Mouse (Mus musculus) left cerebral cortex, postnatal 36 days (tissue): Measurements from ENCODE around the gene Trim5. TPM values are rescaled to one million over a fixed set of nuclear protein-coding genes. Genes with fewer than 3 reads are reported as not detected.
A peak's percentile ranks its signal among the peaks of the same experiment; 100 is the strongest.
"Not testable (repeated sequence)": the region's sequence is repeated elsewhere in the genome, so short reads cannot be mapped to it uniquely, and the experiment has no call there.

ENCODE experiments used
- DNase-seq, 2 experiments: peaks; one replicate each; pipeline ENCODE4 v3.0.0; 2021 to 2022; ENCODE audit warnings: low spot score in 2 of 2, mixed read lengths in 1 of 2
- intact Hi-C: fragments of 180-260 bp; cut with DNase I; formaldehyde crosslinking; loops from one replicate; pipeline ENCODE4 v1.15.1; 2025
- total RNA-seq, 2 experiments: library from RNA; stranded (reverse); gene quantifications; 2 replicates each; pipeline ENCODE4 v1.2.3; 2021

Trim5 gene
- 1 to 10 TPM in 1 of 2 experiments, under 1 TPM in 1; 0.39 to 1.1 TPM for total RNA-seq

- intact Hi-C loops, result not testable (repeated sequence)
These were observed at the start of gene Trim5 for GRCm38 (mm10) chr7:104287576-104288443. Gene Trim5 (minus strand): TSS chr7:104288094.

GRCm38 (mm10) chr7:104335547-104335946, 47.7 kb upstream of the Trim5 start:
- DNase-seq, intact Hi-C loops: not testable (repeated sequence)

More at GRCm38 (mm10) chr7:104287576-104288443, at the start of gene Trim5:
- not testable (repeated sequence) for DNase-seq

- intact Hi-C loops, DNase-seq: not testable (repeated sequence)
These were observed 41.3 kb upstream of the Trim5 start, which contains the start of gene Trim34b for GRCm38 (mm10) chr7:104329171-104329570. Gene Trim34b (plus strand): TSS chr7:104329471.

GRCm38 (mm10) chr7:104322028-104322427, 34.1 kb upstream of the Trim5 start:
- DNase-seq, result no peak
- intact Hi-C loops, result no loop called here

GRCm38 (mm10) chr7:104315369-104316080, 27.6 kb upstream of the Trim5 start, which contains the start of gene Trim12a:
Gene Trim12a (minus strand): TSS chr7:104315466.
- DNase-seq, intact Hi-C loops: not testable (repeated sequence)

GRCm38 (mm10) chr7:104314796-104315353, 27.0 kb upstream of the Trim5 start:
- intact Hi-C loops, result no loop called here
- DNase-seq, result no peak

- no peak for DNase-seq
- intact Hi-C loops, result no loop called here
These were observed 3.9 kb upstream of the Trim5 start for GRCm38 (mm10) chr7:104291638-104292400.

GRCm38 (mm10) chr7:104290641-104291040, 2.7 kb upstream of the Trim5 start:
- intact Hi-C loops, result no loop called here

GRCm38 (mm10) chr7:104279361-104279760, 8.5 kb downstream of the Trim5 start:
- intact Hi-C loops, result not testable (repeated sequence)

More at GRCm38 (mm10) chr7:104290641-104291040, 2.7 kb upstream of the Trim5 start:
- DNase-seq, result no peak

GRCm38 (mm10) chr7:104265335-104265734, 22.6 kb downstream of the Trim5 start:
- intact Hi-C loops, result not testable (repeated sequence)

More at GRCm38 (mm10) chr7:104279361-104279760, 8.5 kb downstream of the Trim5 start:
- not testable (repeated sequence) for DNase-seq

GRCm38 (mm10) chr7:104260380-104260779, 27.5 kb downstream of the Trim5 start:
- DNase-seq, intact Hi-C loops: not testable (repeated sequence)

More at GRCm38 (mm10) chr7:104265335-104265734, 22.6 kb downstream of the Trim5 start:
- DNase-seq, result not testable (repeated sequence)

- intact Hi-C loops, result no loop called here
- no peak for DNase-seq
These were observed 43.4 kb downstream of the Trim5 start, which contains the start of gene Trim34a for GRCm38 (mm10) chr7:104244287-104245181. Gene Trim34a (plus strand): TSS chr7:104244457.

GRCm38 (mm10) chr7:104243616-104244015, 44.3 kb downstream of the Trim5 start:
- intact Hi-C loops, result no loop called here
- DNase-seq, result no peak

GRCm38 (mm10) chr7:104240857-104241256, 47.0 kb downstream of the Trim5 start:
- intact Hi-C loops, result no loop called here
- no peak for DNase-seq

GRCm38 (mm10) chr7:104231203-104231602, 56.7 kb downstream of the Trim5 start:
- intact Hi-C loops, result no loop called here
- DNase-seq, result no peak

GRCm38 (mm10) chr7:104218701-104219569, 69.0 kb downstream of the Trim5 start, which contains the start of gene Trim6:
Gene Trim6 (plus strand): TSS chr7:104218793.
- DNase-seq, result peak in 1 of 2 experiments; percentile 5
- intact Hi-C loops, result no loop called here

GRCm38 (mm10) chr7:104217881-104218280, 70.0 kb downstream of the Trim5 start:
- intact Hi-C loops, result no loop called here
- DNase-seq, result no peak
